Mouse (Mus musculus): ENCODE measurements around the gene Sdc4. TPM values are rescaled to one million over a fixed set of nuclear protein-coding genes. Genes with fewer than 3 reads are reported as not detected.

Sdc4 gene
- polyA plus RNA-seq, 1 experiment from 2014 or later: 6.7 TPM

DNA sequence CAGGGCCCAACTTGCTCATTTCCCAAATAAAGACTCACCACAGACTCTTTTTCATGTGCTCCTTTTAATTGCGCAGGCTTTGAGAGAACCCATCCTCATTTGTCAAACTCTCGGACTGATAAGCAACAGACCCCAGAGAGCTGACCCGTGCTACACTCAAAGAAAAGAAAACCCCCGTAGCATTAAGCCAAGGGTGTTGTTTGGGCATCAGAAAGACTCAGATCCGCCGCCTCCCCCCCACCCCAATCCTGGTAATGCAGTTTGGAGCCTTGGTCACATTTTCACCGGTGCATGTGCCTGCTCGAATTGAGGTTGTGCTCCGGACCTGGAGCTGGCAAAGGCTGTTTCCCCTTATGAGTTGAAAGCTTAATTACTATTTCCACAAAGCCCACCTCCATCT lies 38.6 kb downstream of the Sdc4 start, which contains the start of gene Matn4:
Gene Matn4 (minus strand): TSS at position 101 of the 400 bp plus-strand sequence.
- peak within 1 kb of the TSS; percentile 24; the same call in 1 of the 2 replicates for H3K9ac ChIP-seq
- H3K4me1 ChIP-seq: peaks cover 19% of the 10 kb centered on the region; the same call in 1 of the 2 replicates
- H3K27ac ChIP-seq: no peak within 1 kb of the TSS
- no peak for ATAC-seq (replicated peaks)
- H3K27me3 ChIP-seq (replicated peaks): peaks cover 97% of the 10 kb centered on the region
- no peaks in the 10 kb centered on the region for H3K9me3 ChIP-seq
- H3K4me3 ChIP-seq: peak within 1 kb of the TSS; percentile 28
- no peaks in the 10 kb centered on the region for H3K36me3 ChIP-seq (replicated peaks)
- WGBS: 8% methylated on average over 9 of the region's 9 CpGs
- peak within 1 kb of the TSS; percentile 51 for H3K4me2 ChIP-seq

DNA sequence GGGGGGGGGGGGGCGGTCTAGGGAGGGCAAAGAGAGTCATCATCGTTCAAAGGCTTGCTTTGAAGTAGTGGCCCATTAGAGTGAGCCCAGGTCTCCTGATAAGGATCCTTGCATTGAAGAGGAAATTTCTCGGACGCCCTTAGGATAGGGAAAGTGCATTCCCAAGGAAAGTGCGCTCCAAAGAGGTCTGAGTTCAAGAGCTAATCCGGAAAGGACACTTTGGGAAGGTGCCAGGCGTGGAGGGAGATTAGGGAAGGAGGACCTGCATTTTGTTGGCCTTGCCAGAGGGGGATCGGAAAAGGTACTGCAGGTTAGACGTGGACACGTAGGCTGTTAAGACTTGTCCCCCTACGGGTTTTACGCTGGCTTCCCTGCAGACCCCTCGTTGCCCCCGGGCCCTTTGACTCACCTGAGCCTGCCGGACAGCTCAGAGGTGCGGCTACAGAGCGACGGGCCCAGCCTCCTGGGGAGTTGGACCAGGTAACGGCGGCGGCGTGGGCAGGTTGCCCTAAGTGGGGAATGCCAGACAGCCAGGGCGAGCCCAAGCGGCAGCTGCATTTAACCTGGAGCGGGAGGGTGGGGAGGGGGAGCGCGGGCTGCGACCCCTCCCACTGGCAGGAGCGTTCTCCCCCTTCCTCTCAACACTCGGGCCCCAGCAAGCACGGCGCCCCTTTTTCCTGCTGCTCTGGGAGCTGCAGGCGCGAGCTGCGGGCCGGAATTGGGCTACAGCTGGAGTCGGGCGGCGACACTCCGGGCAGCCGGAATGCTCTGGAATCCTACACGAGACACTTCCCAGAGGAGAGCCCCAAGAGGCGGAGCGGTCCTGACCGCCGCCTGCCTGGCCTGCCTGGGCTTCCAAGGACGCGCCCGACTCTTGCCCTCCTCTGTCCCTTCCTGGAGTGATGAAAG lies 39.4 kb downstream of the Sdc4 start:
- Histone ChIP-seq H3K9me3 (no peaks in the 10 kb centered on the region), H3K27ac (no peak overlapping the region), H3K27me3 (replicated peaks) (peaks cover 97% of the 10 kb centered on the region), H3K4me3 (peak overlapping the region; percentile 28), H3K4me1 (peaks cover 19% of the 10 kb centered on the region; the same call in 1 of the 2 replicates), H3K4me2 (peak overlapping the region; percentile 51), H3K9ac (peak overlapping the region; percentile 24; the same call in 1 of the 2 replicates), H3K36me3 (replicated peaks) (no peaks in the 10 kb centered on the region)
- no peak for ATAC-seq (replicated peaks)
- 1% methylated on average over 46 of the region's 49 CpGs for WGBS

DNA sequence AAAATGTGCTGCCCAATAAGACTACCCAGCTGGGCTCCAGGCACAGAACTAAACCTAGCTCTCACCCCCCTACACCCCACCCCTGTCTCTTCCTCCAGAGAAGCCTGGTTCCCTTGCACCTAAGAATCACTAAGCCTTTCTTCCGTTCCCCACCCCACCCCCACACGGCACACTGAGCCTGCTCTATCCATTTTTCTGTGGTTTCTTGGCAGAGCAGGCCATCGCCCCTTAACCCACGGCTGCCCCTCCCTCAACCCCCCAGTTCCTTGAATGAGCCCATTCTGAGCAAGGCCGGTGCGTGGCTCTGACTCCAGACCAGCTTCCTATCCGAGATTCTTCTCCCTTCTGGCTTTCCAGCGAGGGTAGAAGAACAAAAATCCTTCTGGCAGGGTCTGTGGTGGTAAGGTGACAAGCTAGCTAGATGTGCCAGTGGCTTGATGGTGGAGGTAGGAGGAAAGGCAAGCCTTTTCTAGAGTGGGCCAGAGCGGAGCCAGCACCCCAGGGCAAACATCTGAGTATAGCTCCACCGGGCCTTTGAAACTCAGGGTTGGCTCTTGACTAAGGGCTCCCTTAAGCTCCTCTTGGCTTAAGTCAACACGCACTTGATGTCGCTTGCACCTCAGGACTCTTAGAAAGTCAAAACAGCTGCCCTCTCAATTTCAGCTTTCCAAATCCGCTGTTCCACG lies 40.1 kb downstream of the Sdc4 start:
- Histone ChIP-seq H3K27ac (no peak overlapping the region), H3K27me3 (replicated peaks) (peaks cover 97% of the 10 kb centered on the region), H3K4me3 (no peak overlapping the region), H3K4me2 (no peak overlapping the region), H3K4me1 (peaks cover 19% of the 10 kb centered on the region; the same call in 1 of the 2 replicates), H3K36me3 (replicated peaks) (no peaks in the 10 kb centered on the region), H3K9ac (no peak overlapping the region), H3K9me3 (no peaks in the 10 kb centered on the region)
- 9% methylated on average over 14 of the region's 14 CpGs for WGBS
- no peak for ATAC-seq (replicated peaks)

DNA sequence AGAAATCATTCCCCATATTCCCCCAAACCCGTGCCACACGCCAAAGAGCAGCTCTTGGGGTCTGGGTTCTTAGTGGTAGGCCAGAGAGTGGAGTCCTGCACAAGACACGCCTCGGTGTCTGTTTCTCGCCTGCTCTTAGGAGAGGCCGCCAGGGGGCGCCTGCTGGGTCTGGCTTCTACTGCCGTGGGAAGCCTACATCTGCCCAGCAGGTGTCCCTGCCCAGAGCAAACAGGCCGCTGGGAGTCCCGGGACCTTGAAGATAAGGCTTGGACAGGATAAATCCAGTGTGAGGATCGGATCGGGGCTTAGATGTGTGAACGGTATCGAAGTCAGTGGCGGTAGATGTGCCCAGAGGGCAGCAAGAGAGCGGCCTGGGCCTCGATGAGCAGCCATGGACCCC lies 40.8 kb downstream of the Sdc4 start, which contains the start of gene Rbpjl:
Gene Rbpjl (plus strand): TSS at position 236 of the 400 bp plus-strand sequence.
- H3K27ac ChIP-seq: no peak within 1 kb of the TSS
- H3K4me3 ChIP-seq: no peak within 1 kb of the TSS
- peaks cover 19% of the 10 kb centered on the region; the same call in 1 of the 2 replicates for H3K4me1 ChIP-seq
- no peak for ATAC-seq (replicated peaks)
- no peaks in the 10 kb centered on the region for H3K36me3 ChIP-seq (replicated peaks)
- H3K9me3 ChIP-seq: no peaks in the 10 kb centered on the region
- 3% methylated on average over 17 of the region's 17 CpGs for WGBS
- peaks cover 90% of the 10 kb centered on the region for H3K27me3 ChIP-seq (replicated peaks)
- H3K4me2 ChIP-seq: no peak within 1 kb of the TSS; the same call in 1 of the 2 replicates
- H3K9ac ChIP-seq: no peak within 1 kb of the TSS

DNA sequence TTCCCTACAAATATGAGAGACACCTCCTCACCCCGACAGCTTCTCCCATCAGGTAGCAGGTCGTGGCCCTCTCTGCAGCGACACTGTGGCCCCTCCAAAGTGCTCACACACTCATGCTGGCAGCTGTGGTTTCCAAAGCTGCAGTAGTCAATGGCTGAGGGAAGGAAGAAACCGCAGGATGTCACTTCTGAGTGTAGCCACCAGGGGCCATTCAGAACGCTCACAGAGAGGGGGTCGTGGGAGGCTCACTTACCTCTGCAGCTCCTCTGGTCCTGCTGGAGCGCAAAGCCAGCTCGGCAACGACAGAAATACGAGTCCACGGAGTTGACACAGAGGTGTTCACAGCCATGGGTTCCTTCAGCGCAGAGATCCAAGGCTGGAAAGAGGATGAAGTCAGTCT lies 46.8 kb downstream of the Sdc4 start:
- no peak overlapping the region for H3K4me3 ChIP-seq
- 77% methylated on average over 12 of the region's 12 CpGs for WGBS
- peaks cover 33% of the 10 kb centered on the region for H3K27me3 ChIP-seq (replicated peaks)
- no peak for ATAC-seq (replicated peaks)
- H3K27ac ChIP-seq: no peak overlapping the region
- no peaks in the 10 kb centered on the region for H3K36me3 ChIP-seq (replicated peaks)
- no peak overlapping the region for H3K4me2 ChIP-seq
- no peak overlapping the region for H3K9ac ChIP-seq
- peaks cover 6% of the 10 kb centered on the region; the same call in 1 of the 2 replicates for H3K4me1 ChIP-seq
- H3K9me3 ChIP-seq: no peaks in the 10 kb centered on the region

DNA sequence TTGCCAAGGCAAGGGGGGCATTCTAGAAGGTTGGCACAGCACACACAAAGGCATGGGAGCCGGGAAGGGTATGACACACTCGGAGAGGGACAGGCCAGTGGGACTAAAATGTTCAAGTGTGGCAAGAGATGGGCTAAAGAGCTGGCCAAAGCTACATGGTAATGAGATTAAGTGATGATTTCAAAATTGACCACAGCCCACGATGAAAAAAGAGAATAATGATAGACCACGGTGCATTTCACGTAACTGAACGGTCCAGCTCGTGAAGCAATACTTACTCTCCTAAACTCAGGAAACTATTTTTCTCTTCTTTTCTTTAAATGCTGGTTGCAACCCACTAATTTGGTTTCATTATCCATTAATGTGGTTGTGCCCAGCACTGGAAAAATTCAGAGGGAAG lies 47.6 kb downstream of the Sdc4 start:
- peaks cover 6% of the 10 kb centered on the region; the same call in 1 of the 2 replicates for H3K4me1 ChIP-seq
- H3K27me3 ChIP-seq (replicated peaks): peaks cover 24% of the 10 kb centered on the region
- no peak overlapping the region for H3K9ac ChIP-seq
- H3K9me3 ChIP-seq: no peaks in the 10 kb centered on the region
- H3K27ac ChIP-seq: no peak overlapping the region
- no peak overlapping the region for H3K4me3 ChIP-seq
- ATAC-seq (replicated peaks): no peak
- no peaks in the 10 kb centered on the region for H3K36me3 ChIP-seq (replicated peaks)
- 94% methylated on average over 7 of the region's 7 CpGs for WGBS
- H3K4me2 ChIP-seq: no peak overlapping the region

DNA sequence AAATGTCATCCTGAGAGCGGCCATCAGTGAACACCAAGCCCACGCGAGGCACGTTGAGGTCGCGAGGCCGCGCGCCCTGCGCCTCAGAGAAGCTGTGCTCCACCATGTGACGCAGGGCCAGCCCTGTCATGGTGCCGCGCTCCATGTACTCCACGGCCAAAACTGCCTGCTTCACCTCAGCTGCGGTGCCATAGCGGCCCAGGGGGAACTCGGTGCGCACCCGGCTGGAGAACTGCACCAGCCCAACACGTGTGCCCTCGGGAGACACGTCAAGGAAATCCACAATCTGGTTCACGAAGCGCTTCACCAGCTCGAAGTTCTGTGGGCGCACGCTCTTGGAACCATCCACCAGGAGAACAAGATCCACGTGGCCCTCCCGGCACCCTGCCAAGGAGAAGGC lies 50.6 kb downstream of the Sdc4 start:
- no peak for ATAC-seq (replicated peaks)

DNA sequence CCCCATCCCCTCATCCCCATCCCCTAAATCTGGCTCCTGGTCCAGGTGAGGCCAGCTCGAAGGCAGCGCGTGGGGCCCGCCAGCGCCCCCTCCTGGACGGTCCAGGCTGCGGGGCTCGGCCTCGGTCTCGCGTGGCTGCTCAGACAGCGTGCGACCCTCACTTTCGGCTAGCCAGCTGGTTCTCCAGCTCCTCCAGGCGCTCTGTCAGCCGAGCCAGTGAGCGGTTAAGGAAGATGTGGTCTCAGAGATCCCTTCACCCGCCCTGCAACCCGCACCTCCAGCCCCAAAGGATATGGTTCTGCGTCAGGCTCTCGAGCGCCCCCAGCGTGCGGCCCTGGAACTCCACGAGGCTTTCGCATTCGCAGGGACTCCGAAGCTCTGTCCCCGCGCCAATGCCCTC lies 54.2 kb downstream of the Sdc4 start:
- Histone ChIP-seq H3K4me3 (peak overlapping the region; percentile 56), H3K27me3 (replicated peaks) (peaks cover 31% of the 10 kb centered on the region), H3K9me3 (no peaks in the 10 kb centered on the region), H3K9ac (peak overlapping the region; percentile 53), H3K4me1 (peaks cover 16% of the 10 kb centered on the region), H3K36me3 (replicated peaks) (no peaks in the 10 kb centered on the region), H3K4me2 (peak overlapping the region; percentile 83), H3K27ac (peak overlapping the region; percentile 65; the same call in 1 of the 2 replicates)
- WGBS: under 1% methylated on average over 29 of the region's 30 CpGs
- peak; percentile 75 for ATAC-seq (replicated peaks)

More for the DNA sequence above, 50.6 kb downstream of the Sdc4 start:
- H3K27ac ChIP-seq: no peak overlapping the region
- 81% methylated on average over 29 of the region's 29 CpGs for WGBS
- no peaks in the 10 kb centered on the region for H3K9me3 ChIP-seq
- no peak overlapping the region for H3K4me3 ChIP-seq
- peaks cover 8% of the 10 kb centered on the region for H3K27me3 ChIP-seq (replicated peaks)
- peaks cover 8% of the 10 kb centered on the region for H3K4me1 ChIP-seq
- no peaks in the 10 kb centered on the region for H3K36me3 ChIP-seq (replicated peaks)
- no peak overlapping the region for H3K9ac ChIP-seq
- H3K4me2 ChIP-seq: no peak overlapping the region

DNA sequence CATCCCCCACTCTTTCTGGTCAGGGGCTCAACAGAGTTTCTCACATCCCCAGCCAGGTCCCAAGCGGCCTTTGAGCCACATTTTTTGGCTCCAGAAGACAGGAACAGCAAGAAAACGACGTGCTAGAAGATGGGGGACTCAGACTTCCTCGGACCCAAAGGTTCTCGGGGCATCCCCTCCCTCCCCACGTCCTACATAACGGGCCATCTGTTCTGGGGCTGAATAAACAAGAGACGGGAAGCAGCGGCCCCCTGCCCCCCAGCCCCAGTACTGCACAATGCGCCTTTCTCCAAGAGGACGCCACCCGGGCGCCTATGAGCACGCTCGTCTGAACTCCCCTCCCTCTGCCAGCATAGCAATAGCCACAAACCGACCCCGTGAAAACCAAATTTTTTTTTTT lies 54.7 kb downstream of the Sdc4 start, which contains the start of gene Slpi:
Gene Slpi (minus strand): TSS at position 76 of the 400 bp plus-strand sequence.
- Histone ChIP-seq H3K36me3 (replicated peaks) (no peaks in the 10 kb centered on the region), H3K27me3 (replicated peaks) (peaks cover 31% of the 10 kb centered on the region), H3K9ac (peak within 1 kb of the TSS; percentile 53), H3K4me1 (peaks cover 16% of the 10 kb centered on the region), H3K4me3 (peak within 1 kb of the TSS; percentile 56), H3K27ac (peak within 1 kb of the TSS; percentile 65; the same call in 1 of the 2 replicates), H3K4me2 (peak within 1 kb of the TSS; percentile 83), H3K9me3 (no peaks in the 10 kb centered on the region)
- under 1% methylated on average over 17 of the region's 17 CpGs for WGBS
- ATAC-seq (replicated peaks): peak; percentile 80

DNA sequence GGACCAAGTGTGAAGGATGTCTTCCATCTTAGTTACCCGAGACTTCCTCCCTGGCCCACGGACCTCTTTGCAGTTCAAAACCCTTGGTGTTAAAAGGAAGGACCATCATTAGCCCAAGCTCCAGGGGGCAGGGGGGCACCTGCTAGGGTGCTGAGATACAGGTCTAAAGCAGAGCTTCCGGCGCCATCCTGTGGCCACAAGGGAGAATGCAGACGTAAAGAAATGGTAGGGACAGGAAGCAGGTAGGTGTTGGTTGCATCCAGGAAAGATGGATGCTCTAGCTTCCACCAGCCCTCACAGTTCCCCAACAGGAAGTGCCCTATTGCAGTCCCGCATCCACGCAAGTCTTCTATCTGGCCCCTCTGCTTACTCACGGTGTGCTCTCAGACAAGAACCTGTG lies 56.7 kb downstream of the Sdc4 start:
- Histone ChIP-seq H3K4me2 (no peak overlapping the region), H3K4me1 (peaks cover 16% of the 10 kb centered on the region), H3K27me3 (replicated peaks) (peaks cover 34% of the 10 kb centered on the region), H3K9me3 (no peaks in the 10 kb centered on the region), H3K36me3 (replicated peaks) (no peaks in the 10 kb centered on the region), H3K9ac (no peak overlapping the region), H3K27ac (no peak overlapping the region), H3K4me3 (no peak overlapping the region)
- 16% methylated on average over 8 of the region's 8 CpGs for WGBS
- ATAC-seq (replicated peaks): no peak

DNA sequence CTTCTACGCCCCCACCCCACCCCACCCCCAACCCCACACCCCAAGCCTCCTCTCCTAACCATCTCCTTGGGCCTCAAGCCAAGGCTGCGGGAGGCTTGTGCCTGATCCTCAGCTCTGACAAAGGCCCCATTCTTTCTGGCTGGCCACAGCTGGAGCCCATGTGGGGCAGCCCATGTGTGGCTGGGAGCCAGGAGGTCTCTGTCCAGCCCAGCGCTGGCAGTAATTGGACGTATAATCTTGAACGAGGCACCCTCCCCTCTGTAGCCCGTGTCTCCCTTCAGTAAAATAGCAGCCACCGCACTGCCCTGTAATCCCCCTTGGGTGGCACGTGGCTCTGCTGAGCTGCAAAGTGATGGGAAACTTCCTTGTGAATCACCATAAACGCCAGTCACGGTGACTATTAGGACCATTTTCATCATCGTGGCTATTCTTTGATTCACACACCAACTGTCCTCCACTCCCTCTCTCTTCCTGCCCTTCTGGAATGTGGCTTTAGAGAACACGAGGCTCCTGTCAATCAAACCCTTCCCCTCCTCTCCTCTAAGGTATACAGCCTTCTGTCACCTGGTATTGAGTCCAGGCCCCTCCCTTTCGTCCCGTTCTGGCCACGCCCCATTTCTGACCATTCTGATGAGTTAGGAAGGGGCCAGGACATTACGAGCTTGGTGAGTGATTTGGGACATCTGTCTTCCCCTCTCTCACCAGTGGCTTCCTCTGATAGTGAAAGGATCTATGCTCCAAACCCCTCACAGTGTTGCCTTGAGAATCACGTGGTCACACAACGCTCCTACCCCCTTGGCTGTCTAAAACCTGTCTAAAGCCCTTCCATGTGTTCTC lies 57.5 kb downstream of the Sdc4 start:
- Histone ChIP-seq H3K36me3 (replicated peaks) (no peaks in the 10 kb centered on the region), H3K9me3 (no peaks in the 10 kb centered on the region), H3K4me1 (peaks cover 16% of the 10 kb centered on the region), H3K4me2 (peak overlapping the region; percentile 24), H3K27ac (no peak overlapping the region), H3K27me3 (replicated peaks) (peaks cover 34% of the 10 kb centered on the region), H3K9ac (no peak overlapping the region), H3K4me3 (no peak overlapping the region)
- 8% methylated on average over 18 of the region's 18 CpGs for WGBS
- peak; percentile 69 for ATAC-seq (replicated peaks)

Measured in midbrain, embryonic 15.5 days (tissue).